Comparison of ENCODE assay signal across 26 mouse cellular contexts in the genomic region with DNA sequence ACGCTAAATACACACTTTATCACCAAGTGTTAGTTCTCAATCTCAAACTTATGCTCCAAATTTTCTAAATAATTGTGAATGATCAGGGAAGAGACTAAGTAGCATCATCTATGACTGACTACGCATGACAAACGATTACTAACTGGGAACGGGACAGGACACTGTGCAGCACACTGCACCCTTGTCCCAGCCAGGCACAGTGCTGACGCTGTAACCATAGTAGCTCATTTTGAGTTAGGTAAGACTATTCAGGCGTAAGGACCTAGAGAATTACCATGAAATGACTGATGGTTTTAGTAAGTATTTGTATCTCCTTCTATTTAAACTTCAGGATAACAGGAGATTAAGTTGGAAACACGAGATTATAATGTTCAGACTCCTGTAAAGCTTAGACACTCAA. TPM values are rescaled to one million over a fixed set of nuclear protein-coding genes. Genes with fewer than 3 reads are reported as not detected.
DNase-seq lines count a peak whose midpoint lies in the region; ATAC-seq and TF ChIP-seq lines count a peak whose summit lies in the region.
"Had no signal": no experiment of that assay in that cellular context is flagged by ENCODE, and none has a peak within 500 bp of the region (broad histone marks: within the 10 kb centered on the region; RNA-seq: fewer than 3 reads in every experiment).

No protein-coding gene starts in this region.

- no peak overlapping the region for H3K9ac ChIP-seq in heart, postnatal 0 days (replicated peaks; ENCODE audit: low read depth, low read length)
- no peak overlapping the region for H3K9ac ChIP-seq in liver, embryonic 14.5 days (replicated peaks)
- H3K9ac ChIP-seq in intestine, embryonic 16.5 days (ENCODE audit: low read depth, low read length), result no peak overlapping the region
- H3K9ac ChIP-seq: embryonic facial prominence, embryonic 15.5 days; forebrain, embryonic 12.5 days; forebrain, postnatal 0 days; hindbrain, embryonic 13.5 days; limb, embryonic 15.5 days; lung, embryonic 14.5 days; midbrain, embryonic 13.5 days had no signal

- H3K9me3 ChIP-seq in heart, postnatal 0 days (replicated peaks; ENCODE audit: control insufficient read depth, low read length), result no peaks in the 10 kb centered on the region
- H3K9me3 ChIP-seq in liver, embryonic 14.5 days (ENCODE audit: control insufficient read depth, low read length), result no peaks in the 10 kb centered on the region
- no peaks in the 10 kb centered on the region for H3K9me3 ChIP-seq in intestine, embryonic 16.5 days (ENCODE audit: control insufficient read depth, low read length)
- H3K9me3 ChIP-seq: embryonic facial prominence, embryonic 10.5 days; embryonic facial prominence, embryonic 15.5 days; forebrain, embryonic 12.5 days; hindbrain, embryonic 13.5 days; limb, embryonic 10.5 days; limb, embryonic 15.5 days; midbrain, embryonic 13.5 days had no signal

- TF ChIP-seq POLR2A in bone marrow macrophage, adult 2 months (IDR thresholded peaks at IDR 0.05; ENCODE audit: borderline replicate concordance, low read depth, low read length), result no peak

- intact Hi-C loops in heart, postnatal 14 days (cut with DNase I), result no loop called here

- no peak for TF ChIP-seq CTCF in heart, postnatal 0 days (IDR thresholded peaks at IDR 0.05; ENCODE audit: low read depth)
- no peak for TF ChIP-seq CTCF in bone marrow macrophage, adult 2 months (IDR thresholded peaks at IDR 0.05; ENCODE audit: low read depth, low read length)
- no peak for TF ChIP-seq CTCF in liver, embryonic 14.5 days (IDR thresholded peaks at IDR 0.05; ENCODE audit: low read depth)

- H3K4me1 ChIP-seq in heart, postnatal 0 days (ENCODE audit: control insufficient read depth, insufficient read depth), result peaks cover 80% of the 10 kb centered on the region
- peaks cover 75% of the 10 kb centered on the region for H3K4me1 ChIP-seq in bone marrow macrophage, adult 2 months (ENCODE audit: control insufficient read depth, insufficient read depth, low read length)
- H3K4me1 ChIP-seq in liver, embryonic 14.5 days (replicated peaks; ENCODE audit: control insufficient read depth in 2 of 2, insufficient read depth in 2 of 2, low read length in 1 of 2), result peaks cover 7 to 42% of the 10 kb centered on the region in 2 experiments
- peaks cover 40% of the 10 kb centered on the region for H3K4me1 ChIP-seq in intestine, embryonic 16.5 days (ENCODE audit: control insufficient read depth, insufficient read depth, low read length)
- H3K4me1 ChIP-seq: forebrain, embryonic 12.5 days; hindbrain, embryonic 13.5 days; midbrain, embryonic 13.5 days had no signal

- 55% methylated on average over 7 of the region's 7 CpGs for WGBS in heart, postnatal 0 days
- WGBS in liver, embryonic 14.5 days (ENCODE audit: insufficient replicate concordance), result 56% methylated on average over 7 of the region's 7 CpGs
- 67% methylated on average over 7 of the region's 7 CpGs for WGBS in intestine, embryonic 16.5 days

- no peak overlapping the region for H3K4me2 ChIP-seq in heart, postnatal 0 days (ENCODE audit: low read depth, low read length)
- H3K4me2 ChIP-seq in liver, embryonic 14.5 days (ENCODE audit: low read depth), result peak overlapping the region; percentile 21; the same call in 1 of the 2 replicates
- H3K4me2 ChIP-seq in intestine, embryonic 16.5 days (ENCODE audit: low read depth, low read length), result no peak overlapping the region
- H3K4me2 ChIP-seq: embryonic facial prominence, embryonic 15.5 days; forebrain, embryonic 12.5 days; heart, embryonic 11.5 days; hindbrain, embryonic 13.5 days; limb, embryonic 15.5 days; lung, embryonic 14.5 days; midbrain, embryonic 13.5 days had no signal

- TF ChIP-seq EP300 in heart, postnatal 0 days (IDR thresholded peaks at IDR 0.05; ENCODE audit: low read depth), result no peak
- no peak for TF ChIP-seq EP300 in liver, embryonic 14.5 days (IDR thresholded peaks at IDR 0.05; ENCODE audit: low read depth)

- no peak for DNase-seq in heart, postnatal 0 days (ENCODE audit: low spot score)
- no peak for DNase-seq in heart, postnatal 14 days
- DNase-seq in liver, embryonic 14.5 days (ENCODE audit: low read depth in 3 of 3, low spot score in 3 of 3), result no peak
- DNase-seq in retina, postnatal 1 day, result peak; percentile 42
- DNase-seq in layer of hippocampus, postnatal 25 days (ENCODE audit: extremely low spot score in 1 of 2, low spot score in 1 of 2), result no peak
- DNase-seq: adrenal gland, adult 2 months; adrenal gland, postnatal 36 days; cerebellum, adult 8-10 months; forebrain, postnatal 0 days; gastrocnemius, postnatal 14 days; kidney, adult 9 months; kidney, postnatal 10 days; lung, embryonic 14.5 days; thymus, postnatal 4 days had no signal

- H3K36me3 ChIP-seq in heart, postnatal 0 days (replicated peaks; ENCODE audit: control insufficient read depth, insufficient read depth, low read length), result no peaks in the 10 kb centered on the region
- H3K36me3 ChIP-seq in liver, embryonic 14.5 days (replicated peaks; ENCODE audit: control insufficient read depth, insufficient read depth, low read depth), result no peaks in the 10 kb centered on the region
- no peaks in the 10 kb centered on the region for H3K36me3 ChIP-seq in intestine, embryonic 16.5 days (ENCODE audit: control insufficient read depth, insufficient read depth, low read length)
- H3K36me3 ChIP-seq: embryonic facial prominence, embryonic 10.5 days; embryonic facial prominence, embryonic 15.5 days; forebrain, embryonic 12.5 days; hindbrain, embryonic 13.5 days; limb, embryonic 10.5 days; limb, embryonic 15.5 days; midbrain, embryonic 13.5 days had no signal

- no peaks in the 10 kb centered on the region for H3K27me3 ChIP-seq in heart, postnatal 0 days (ENCODE audit: control insufficient read depth, insufficient read depth, low read length)
- H3K27me3 ChIP-seq in liver, embryonic 14.5 days (ENCODE audit: control insufficient read depth, insufficient read depth, low read length), result no peaks in the 10 kb centered on the region
- no peaks in the 10 kb centered on the region for H3K27me3 ChIP-seq in intestine, embryonic 16.5 days (replicated peaks; ENCODE audit: control insufficient read depth, insufficient read depth, low read length)
- H3K27me3 ChIP-seq: embryonic facial prominence, embryonic 15.5 days; forebrain, embryonic 12.5 days; hindbrain, embryonic 13.5 days; limb, embryonic 15.5 days; midbrain, embryonic 13.5 days had no signal

- H3K4me3 ChIP-seq in heart, postnatal 0 days (ENCODE audit: low read depth, low read length), result no peak overlapping the region
- no peak overlapping the region for H3K4me3 ChIP-seq in bone marrow macrophage, adult 2 months (ENCODE audit: insufficient read depth, low read length)
- H3K4me3 ChIP-seq in liver, embryonic 14.5 days (ENCODE audit: insufficient read depth in 1 of 2, low read depth in 2 of 2, low read length in 2 of 2), result no peak overlapping the region
- H3K4me3 ChIP-seq in intestine, embryonic 16.5 days (ENCODE audit: low read length), result no peak overlapping the region
- H3K4me3 ChIP-seq: embryonic facial prominence, embryonic 10.5 days; embryonic facial prominence, embryonic 15.5 days; forebrain, embryonic 12.5 days; hindbrain, embryonic 13.5 days; limb, embryonic 10.5 days; limb, embryonic 15.5 days; midbrain, embryonic 13.5 days had no signal

- ATAC-seq in heart, postnatal 0 days (ENCODE audit: insufficient read depth, low read depth), result no peak
- ATAC-seq in liver, embryonic 14.5 days (ENCODE audit: insufficient read depth), result no peak
- no peak for ATAC-seq in intestine, embryonic 16.5 days
- ATAC-seq: CD4-positive, CD25-positive, alpha-beta regulatory T cell, adult 4 months; forebrain, postnatal 0 days; intestine, postnatal 0 days; midbrain, embryonic 13.5 days had no signal

- peak overlapping the region; percentile 2; the same call in 1 of the 2 replicates for H3K27ac ChIP-seq in heart, postnatal 0 days (ENCODE audit: low read depth)
- peak overlapping the region; percentile 75 for H3K27ac ChIP-seq in bone marrow macrophage, adult 2 months (ENCODE audit: insufficient read depth, low read depth, low read length)
- H3K27ac ChIP-seq in liver, embryonic 14.5 days, result no peak overlapping the region
- H3K27ac ChIP-seq in intestine, embryonic 16.5 days (ENCODE audit: low read length), result no peak overlapping the region
- H3K27ac ChIP-seq: embryonic facial prominence, embryonic 15.5 days; forebrain, embryonic 12.5 days; hindbrain, embryonic 13.5 days; limb, embryonic 15.5 days; midbrain, embryonic 13.5 days had no signal

RNA-seq across cellular contexts. Expression of a gene that starts 33.5 kb away (rescaled TPM):
- 33.3 and 37.8 TPM in 2 replicates for total RNA-seq in heart, postnatal 0 days (2014; rRNA removed; ENCODE audit: low replicate concordance)
- 23.6 and 25.5 TPM in 2 replicates for polyA plus RNA-seq in heart, postnatal 0 days (2015; fragmentation: Nextera tagmentation; extraction: Ambion mirVana)
- 10 to 100 TPM; 48.6 to 52.5 TPM for total RNA-seq in heart, postnatal 14 days (2021)
- 34.9 and 39.0 TPM in 2 replicates for polyA plus RNA-seq in bone marrow macrophage, adult 2 months (2012; ENCODE audit: insufficient read depth, insufficient read length, missing spikeins)
- 3.1 and 4.6 TPM in 2 replicates for polyA plus RNA-seq in liver, embryonic 14.5 days (2012; rRNA removed)
- polyA plus RNA-seq in liver, embryonic 14.5 days (2014; fragmentation: Nextera tagmentation; extraction: Ambion mirVana), result 4.6 and 6.1 TPM in 2 replicates
- total RNA-seq in layer of hippocampus, postnatal 25 days (2021), result 1 to 10 TPM; 8.0 to 9.3 TPM
- polyA plus RNA-seq in intestine, embryonic 16.5 days (2015; fragmentation: Nextera tagmentation; extraction: Ambion mirVana), result 28.9 and 29.6 TPM in 2 replicates

Comparison
In these comparisons a context has a peak if more than half of its experiments do, and no peak if none do; other contexts are left out.
1. H3K27ac ChIP-seq: peak in heart, postnatal 0 days (single experiment) and bone marrow macrophage, adult 2 months (single experiment); none in liver, embryonic 14.5 days (single experiment) and intestine, embryonic 16.5 days (single experiment).